Mouse (Mus musculus): ENCODE measurements at regions not wholly inside any gene's neighbourhood (a gene's known extent, or its start where the extent isn't known, plus 50 kb on each side); places are given as distances from the start of the nearest gene placed in this dataset.

GRCm38 (mm10) chr6:43021967-43022366 is 73.1 kb downstream of the Olfr444 start:
- DNase-seq = peak; percentile 13

All from right cerebral cortex, postnatal 14 days (tissue).